Mouse (Mus musculus): ENCODE measurements at regions not wholly inside any gene's neighbourhood (a gene's known extent, or its start where the extent isn't known, plus 50 kb on each side); places are given as distances from the start of the nearest gene placed in this dataset.

DNA sequence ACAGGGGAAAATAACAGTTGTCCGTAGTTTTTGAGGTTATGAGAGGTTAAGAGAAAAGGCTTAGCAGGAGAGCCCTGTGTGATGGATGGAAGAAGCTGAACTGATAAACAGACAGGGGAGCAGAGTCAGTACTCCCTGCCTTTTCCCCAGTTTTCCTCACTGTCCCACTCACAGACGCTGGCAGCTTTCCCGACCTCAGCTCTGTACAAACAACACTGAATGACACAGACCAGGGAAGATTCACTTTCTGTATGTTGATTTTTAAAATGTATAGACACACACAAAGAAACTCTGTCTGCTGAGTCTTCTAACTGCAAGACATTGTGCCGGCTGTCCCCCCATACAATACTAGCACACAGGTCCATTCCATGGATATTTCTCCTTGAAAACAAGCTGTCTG lies 60.3 kb upstream of the Gpc5 start:
- TF ChIP-seq CTCF (IDR thresholded peaks at IDR 0.05; ENCODE audit: extremely low read depth, insufficient read length, insufficient replicate concordance, low read depth, low read length) (no peak), POLR2A (IDR thresholded peaks at IDR 0.05; ENCODE audit: low read depth, low read length) (no peak)
